Mouse (Mus musculus) retina, embryonic 14.5 days (tissue): ENCODE results near the gene Thbs1.
"Not testable (repeated sequence)": the region's sequence is repeated elsewhere in the genome, so short reads cannot be mapped to it uniquely, and the experiment has no call there.

ENCODE experiments used
- DNase-seq: peaks from one replicate; pipeline ENCODE4 v3.0.0-alpha.2; 2015; ENCODE audit warnings: low spot score

Gene Thbs1

DNA sequence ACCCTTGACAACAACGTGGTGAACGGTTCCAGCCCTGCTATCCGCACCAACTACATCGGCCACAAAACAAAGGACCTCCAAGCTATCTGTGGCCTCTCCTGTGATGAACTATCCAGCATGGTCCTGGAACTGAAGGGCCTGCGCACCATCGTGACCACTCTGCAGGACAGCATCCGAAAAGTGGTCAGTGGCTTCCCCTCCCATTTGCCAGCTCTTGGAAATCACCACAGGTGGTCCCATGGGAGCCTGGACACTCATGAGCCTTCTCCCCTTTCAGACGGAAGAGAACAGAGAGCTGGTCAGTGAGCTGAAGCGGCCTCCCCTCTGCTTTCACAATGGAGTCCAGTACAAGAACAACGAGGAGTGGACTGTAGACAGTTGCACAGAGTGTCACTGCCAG lies 3.0 kb downstream of the Thbs1 start:
- DNase-seq, result no peak

DNA sequence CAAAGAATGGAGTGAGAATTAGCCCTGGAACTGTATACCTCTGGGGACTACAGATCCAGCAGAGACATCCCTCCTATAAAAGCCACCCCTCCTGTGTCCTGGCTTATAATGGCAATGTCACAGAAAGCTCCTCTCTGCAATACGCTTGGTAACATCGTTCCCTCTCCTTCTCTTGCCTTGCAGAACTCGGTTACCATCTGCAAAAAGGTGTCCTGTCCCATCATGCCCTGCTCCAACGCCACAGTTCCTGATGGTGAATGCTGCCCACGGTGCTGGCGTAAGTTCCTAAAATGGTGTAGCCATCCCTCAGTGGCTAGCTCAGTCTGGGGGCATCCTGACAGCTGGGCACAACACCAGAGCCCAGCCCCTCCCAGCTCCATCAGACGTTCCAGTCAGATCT lies 4.0 kb downstream of the Thbs1 start:
- no peak for DNase-seq

DNA sequence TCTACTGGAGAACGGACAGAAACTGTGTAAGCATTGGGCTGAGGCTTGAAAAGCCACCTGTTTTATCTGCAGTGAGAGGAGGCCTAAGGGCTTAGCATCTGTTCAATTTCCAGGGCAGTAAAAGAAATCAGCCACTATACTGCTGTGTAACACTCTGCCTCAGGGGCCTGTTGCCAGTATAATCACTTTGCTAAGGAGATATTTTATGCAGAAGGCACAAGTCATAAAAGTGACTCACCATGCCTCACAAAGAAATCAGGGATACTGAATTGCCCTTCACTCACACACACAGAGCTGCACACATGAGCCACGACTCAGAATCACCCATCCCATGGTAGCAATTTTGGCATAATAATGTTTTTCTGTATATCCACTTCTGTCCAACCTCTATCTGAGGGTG lies 4.5 kb downstream of the Thbs1 start:
- no peak for DNase-seq

DNA sequence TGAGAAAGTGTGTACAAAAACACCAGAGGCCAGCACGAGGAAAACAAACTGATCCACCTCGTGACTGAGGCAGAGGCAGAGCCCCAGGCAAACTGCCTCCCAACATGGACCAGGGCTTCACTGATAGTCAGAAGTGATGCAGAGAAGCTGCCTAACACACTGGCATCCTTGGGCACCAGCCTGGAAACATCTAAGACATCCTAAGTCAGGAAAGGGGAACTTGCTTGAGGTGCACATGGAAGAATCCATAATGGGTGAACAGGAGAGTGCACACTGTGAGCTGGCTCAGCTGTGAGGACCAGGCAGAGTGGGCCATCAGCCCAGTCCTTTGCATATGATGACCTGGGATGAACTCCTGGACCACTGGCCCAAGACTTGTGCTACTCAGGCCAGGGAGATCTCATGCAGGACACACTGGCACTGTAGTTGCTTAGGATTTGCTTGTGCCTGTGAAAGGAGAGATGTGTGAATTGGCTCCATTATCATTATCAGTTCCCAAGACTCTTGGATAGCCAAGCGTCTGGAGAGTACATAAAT lies 5.1 kb downstream of the Thbs1 start:
- DNase-seq, result no peak

DNA sequence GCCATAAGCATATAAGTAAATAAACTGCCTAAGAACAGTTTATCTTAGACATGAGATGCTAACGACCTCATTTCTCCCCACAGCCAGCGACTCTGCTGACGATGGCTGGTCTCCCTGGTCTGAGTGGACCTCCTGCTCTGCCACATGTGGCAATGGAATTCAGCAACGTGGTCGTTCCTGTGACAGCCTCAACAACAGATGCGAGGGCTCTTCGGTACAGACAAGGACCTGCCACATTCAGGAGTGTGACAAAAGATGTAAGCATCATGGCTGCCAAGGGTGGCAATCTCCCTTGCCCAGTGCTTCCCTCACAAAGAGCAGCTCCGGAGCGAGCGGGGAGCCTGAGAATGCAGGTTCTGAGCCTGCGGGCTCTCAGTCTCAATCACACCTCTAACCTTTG lies 5.7 kb downstream of the Thbs1 start:
- DNase-seq, result no peak

DNA sequence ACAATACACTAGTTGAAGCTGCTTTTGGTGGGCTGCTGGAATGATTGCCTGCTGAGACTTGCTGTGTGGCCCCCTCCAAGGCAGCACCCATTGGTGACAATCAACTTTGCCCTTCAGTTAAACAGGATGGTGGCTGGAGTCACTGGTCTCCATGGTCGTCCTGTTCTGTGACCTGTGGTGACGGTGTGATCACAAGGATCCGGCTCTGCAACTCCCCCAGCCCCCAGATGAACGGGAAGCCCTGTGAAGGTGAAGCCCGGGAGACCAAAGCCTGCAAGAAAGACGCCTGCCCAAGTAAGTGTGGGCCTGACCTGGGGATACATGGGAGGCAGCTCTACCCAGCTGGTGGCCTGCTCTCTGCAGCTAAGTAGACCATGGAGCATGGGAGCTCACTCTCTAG lies 6.4 kb downstream of the Thbs1 start:
- DNase-seq, result no peak

DNA sequence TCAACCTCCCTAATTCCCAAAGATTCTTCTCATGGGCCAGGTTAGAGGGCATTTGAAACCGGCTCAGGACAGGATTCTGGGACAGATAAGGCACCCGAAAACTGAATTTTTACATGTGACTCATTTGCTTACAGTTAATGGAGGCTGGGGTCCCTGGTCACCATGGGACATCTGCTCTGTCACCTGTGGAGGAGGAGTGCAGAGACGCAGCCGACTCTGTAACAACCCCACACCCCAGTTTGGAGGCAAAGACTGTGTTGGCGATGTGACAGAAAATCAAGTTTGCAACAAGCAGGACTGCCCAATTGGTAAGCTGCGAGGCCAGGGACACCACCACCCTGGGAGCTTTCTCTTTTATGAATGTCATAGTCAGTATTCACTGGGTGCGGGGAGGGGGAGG lies 6.8 kb downstream of the Thbs1 start:
- DNase-seq, result no peak

DNA sequence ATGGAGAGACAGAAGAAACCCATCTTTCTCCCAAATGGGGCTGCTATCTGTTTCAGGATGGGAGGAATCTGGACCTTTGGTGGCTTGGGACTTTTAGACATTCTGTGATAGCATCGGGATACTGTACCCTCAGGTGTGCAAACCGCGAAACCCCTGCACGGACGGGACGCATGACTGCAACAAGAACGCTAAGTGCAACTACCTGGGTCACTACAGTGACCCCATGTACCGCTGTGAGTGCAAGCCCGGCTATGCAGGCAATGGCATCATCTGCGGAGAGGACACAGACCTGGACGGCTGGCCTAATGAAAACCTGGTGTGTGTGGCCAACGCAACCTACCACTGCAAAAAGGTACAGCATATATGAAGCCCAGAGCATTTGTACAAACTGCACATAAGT lies 8.0 kb downstream of the Thbs1 start:
- DNase-seq, result no peak

DNA sequence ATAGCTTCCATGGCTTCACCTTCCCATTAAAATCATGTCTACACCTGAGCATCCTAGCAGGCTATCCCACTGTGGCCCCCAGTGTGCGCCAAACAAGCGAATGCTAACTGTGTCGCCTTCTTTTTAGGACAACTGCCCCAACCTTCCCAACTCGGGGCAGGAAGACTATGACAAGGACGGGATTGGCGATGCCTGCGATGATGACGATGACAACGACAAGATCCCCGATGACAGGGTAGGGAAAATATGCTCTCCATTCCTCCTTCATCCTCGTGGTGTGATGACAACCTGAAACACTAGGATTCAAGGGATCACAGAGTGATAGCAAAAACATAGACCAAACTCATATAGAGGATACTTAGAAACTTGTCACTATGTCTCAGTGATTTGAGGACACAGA lies 8.4 kb downstream of the Thbs1 start:
- no peak for DNase-seq

DNA sequence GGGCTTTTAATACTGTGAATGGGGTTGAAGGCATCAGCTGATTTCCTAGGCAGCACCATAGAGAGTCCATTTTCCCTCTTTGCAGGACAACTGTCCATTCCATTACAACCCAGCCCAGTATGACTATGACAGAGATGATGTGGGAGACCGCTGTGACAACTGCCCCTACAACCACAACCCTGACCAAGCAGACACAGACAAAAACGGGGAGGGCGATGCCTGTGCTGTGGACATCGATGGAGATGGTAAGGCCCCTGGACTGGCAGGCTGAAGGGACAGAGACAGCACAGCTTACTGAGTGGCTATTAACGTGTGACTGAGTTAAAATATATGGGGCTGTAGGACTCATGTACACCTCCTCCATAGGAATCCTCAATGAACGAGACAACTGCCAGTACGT lies 9.1 kb downstream of the Thbs1 start:
- DNase-seq, result no peak

DNA sequence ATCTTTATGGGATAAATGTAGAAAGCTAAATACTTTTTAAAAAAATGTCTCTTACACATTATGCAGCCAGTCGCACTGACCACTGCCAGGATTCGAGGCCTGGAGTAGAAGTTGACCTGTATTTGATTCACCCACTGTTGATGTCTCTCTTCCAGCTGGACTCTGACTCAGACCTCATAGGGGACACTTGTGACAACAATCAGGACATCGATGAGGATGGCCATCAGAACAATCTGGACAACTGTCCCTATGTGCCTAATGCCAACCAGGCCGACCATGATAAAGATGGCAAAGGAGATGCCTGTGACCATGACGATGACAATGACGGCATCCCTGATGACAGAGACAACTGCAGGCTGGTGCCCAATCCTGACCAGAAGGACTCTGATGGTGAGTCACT lies 10.6 kb downstream of the Thbs1 start:
- DNase-seq, result no peak

DNA sequence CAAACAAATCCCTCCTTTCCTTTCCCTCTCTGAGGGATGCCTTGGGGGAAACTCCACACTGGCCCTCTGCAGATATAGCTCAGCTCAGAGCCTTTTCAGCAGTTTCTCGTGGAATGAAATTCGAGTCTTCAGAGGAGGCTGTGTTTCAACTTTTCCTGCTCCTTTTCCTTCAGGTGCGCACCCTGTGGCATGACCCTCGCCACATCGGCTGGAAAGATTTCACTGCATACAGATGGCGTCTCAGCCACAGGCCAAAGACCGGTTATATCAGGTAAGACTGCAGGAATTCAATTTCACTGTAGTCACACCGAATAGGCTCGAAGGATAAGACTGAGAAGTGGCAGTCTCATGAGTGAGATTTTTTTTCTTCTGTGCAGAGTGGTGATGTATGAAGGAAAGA lies 12.1 kb downstream of the Thbs1 start:
- DNase-seq, result no peak

DNA sequence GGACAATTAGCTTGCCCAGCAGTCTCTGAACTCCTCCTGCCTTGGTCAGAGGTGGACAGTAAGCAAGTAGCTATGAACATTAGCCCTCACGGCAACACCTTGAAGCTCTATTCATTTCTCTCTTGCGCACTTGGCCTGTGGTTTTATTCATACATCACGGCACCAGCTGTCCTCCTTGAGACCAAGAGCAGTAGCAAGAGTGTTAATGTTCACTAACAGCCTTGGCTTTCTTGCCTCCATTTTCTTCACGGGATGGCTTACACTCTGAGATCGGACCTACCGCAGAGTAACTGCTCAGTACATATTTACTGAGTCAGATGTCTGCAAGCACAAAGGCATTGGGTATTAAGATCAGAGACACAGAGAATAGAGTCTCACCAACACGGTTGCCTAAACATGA lies 12.8 kb downstream of the Thbs1 start:
- DNase-seq, result no peak

DNA sequence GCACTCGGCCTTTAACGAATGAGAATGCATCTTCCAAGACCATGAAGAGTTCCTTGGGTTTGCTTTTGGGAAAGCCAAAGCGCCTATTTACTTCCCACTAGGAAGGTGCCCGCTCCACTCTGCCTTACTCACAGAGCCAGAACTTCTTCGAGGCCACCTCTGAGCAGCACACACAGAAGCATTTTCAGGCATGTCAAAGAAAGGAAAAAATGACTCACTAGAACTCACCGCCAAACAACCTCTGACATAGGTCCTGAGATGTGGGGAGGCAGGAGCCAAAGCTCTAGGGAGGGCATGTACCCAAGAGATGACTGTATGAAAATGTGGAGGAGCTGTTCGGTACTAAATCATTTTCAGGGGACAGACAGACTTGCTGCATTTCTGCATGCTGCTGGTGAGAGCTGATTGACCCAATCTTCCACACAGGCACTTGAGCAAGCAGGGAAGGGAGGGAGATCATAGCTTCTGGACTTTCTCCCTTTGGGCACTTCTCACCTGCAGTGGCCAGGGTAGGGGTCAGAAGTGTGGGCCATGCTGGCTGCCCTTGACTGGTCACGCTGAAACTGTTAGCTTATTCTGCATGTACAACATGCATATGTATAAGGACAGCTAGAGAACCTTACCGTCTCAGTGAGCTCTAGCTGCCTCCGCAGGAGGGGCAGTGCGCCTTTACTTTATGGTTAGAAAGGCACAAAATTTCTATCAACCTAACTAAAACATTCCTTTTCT lies 13.7 kb downstream of the Thbs1 start:
- DNase-seq, result no peak

DNA sequence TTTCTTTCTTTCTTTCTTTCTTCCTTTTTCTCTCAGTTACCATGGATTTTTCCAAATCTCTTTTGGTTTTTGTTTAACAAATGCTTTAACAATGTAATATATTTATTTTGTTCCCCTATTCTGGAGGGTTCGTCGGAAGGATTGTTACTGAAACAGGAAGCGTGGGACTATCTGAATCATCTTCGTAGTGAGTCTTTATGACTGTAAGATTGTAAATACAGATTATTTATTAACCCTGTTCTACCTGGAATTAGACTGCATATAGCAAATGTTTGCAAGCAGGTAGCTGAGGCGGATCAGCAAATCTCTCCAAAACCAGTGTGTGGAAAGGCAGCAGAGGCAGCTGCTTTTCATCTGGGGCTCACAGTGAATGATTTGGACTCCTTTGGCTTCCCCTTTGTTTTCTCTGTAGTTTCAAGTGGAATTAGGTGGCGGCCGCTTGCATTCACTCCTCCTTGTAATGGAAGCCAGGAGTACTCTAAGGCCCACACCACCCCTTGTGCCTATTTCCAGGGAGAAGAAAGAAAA lies 14.3 kb downstream of the Thbs1 start:
- no peak for DNase-seq

DNA sequence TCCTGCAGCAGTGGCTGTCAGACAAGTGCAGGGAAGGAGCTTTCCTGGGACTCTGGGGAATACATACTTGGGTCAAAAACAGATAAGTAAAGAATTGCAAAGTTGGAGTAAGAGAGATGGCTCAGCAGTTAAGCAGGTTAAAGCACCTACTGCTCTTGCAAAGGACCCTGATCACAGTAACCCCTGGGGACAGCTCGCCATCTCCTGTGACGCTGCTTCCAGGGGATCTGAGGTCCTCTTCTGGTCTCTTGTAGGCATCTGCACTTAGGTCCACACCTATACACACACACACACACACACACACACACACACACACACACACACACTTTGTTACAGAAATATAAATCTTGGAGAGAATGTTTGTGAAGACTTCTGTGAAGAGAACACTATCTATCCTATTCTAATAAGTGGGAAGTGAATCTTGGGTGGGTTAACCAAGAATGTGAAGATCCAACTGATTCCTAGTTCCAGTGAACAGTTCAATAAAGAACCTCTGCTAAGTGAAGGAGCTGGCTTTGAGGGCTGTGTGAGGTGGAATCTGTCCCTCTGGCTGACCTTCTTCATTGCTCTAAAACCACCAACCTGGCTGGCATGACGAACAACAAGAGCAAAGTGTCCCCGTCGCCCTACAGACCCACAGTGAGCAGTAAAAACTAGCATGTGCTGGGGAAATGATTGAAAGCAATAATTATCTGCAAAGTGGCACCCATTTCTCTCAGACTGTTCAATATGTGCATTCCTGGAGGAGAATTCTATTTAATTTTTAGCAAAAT lies 16.0 kb downstream of the Thbs1 start:
- no peak for DNase-seq

DNA sequence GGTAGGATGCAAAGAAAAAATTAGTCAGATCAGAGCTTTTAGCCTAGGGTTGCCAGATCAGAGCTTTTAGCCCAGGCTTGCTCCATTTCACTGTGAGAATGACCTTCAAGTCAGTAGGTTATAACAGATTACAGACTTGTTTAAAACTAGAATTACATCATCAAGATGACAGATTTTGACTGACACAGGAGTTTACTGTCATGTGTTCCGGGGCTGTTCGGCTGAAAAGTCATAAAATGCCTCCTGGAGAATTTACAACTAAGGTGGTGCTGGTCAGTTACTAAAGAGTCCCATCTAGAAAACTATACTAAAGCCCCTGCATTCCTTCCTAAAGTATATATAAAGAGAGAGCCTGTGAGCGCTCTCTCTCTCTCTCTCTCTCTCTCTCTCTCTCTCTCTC lies 16.6 kb downstream of the Thbs1 start:
- no peak for DNase-seq

DNA sequence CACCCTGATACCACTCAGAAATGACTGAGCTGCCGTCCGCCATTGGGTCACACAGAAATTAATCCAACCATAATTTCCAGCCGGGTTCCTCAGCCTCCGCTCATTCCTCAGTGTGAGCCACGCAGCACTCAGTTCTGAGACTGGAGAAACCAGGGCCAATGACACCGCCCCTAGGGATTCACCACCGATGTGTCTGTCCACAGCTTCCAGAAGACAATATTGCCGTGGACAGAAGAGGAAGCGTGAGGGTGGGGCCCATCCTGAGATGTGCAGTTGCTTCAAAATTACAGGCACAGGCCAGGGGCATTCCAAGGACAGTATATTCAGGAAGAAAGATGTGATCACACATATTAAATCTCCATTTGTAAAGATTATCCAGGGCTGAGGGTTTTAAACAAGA lies 25.4 kb downstream of the Thbs1 start:
- DNase-seq, result no peak

DNA sequence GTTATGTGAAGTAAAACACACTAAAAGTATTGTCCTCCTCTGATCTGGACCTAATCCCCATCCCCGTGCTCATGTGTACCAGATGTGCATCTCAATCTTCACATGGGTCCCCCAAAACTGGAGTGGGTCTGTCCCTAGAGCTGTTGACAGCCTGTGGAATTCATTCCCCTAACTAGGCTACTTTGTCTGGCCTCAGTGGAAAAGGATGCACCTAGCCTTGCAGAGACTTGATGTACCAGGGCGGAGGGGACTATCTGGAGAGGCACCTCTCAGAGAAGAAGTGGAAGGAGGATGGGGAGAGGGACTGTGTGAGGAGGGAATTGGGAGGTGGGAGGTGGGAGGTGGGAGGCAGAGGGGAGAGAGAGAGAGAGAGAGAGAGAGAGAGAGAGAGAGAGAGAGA lies 26.1 kb downstream of the Thbs1 start:
- DNase-seq, result no peak

DNA sequence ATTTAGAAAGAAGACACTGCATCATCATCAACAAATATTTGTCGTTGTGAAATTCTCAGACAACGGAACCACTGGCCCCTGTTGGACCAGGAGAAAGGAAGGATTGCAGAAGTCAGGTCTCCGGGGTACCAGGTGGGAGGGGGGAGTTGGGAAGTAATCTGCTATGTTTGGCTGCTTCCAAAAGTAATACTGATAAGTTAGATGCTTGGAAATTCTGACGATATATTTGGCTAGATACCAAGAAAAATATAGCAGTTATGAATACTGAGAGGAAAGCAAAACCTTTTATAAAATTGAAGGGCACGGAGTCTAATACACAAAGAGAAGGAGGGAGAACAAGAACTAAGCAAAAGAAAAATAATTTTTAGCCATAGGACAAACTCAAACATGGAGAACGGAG lies 27.6 kb downstream of the Thbs1 start:
- no peak for DNase-seq

DNA sequence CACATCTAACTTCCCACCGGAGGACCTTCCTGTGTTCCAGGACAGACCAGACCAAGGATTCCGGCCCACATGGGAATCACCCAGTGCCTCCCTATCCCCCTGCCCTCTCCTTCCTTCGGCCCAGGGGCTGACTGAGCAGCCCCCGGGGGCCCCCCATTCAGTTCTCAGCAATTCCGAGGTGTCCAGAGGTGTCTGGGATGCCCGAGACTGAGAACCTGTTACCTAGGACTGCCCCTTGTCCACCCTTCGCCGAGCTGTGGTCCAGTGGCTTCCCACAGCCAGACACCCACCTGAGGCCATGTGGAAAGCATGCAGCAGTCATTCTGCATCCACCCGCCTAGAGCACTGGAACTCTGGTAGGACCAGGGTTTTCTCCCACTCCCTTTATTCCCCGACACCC lies 30.0 kb downstream of the Thbs1 start:
- DNase-seq, result no peak

DNA sequence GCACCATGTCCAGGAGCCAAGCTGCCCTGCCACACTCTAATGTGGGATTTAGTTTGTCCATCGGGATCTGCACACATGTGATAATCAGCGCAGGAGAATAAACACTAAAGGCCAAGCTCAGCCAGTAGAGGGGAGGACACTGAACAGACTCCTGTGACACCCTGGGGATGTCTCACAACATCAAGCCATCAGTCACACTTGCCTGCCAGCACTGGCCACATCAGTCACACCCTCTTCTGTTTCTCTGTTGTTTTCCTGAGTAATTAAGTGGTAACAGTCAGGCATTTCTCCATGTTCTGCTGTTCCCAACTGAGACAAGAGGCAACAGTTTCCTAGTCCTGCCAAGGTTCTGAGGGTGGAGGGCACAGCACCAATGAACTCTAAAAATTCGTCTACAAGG lies 36.1 kb downstream of the Thbs1 start:
- DNase-seq, result not testable (repeated sequence)
